Mouse (Mus musculus) gonadal fat pad, adult 2 months (tissue): ENCODE measurements around the gene Plcb3. TPM values are rescaled to one million over a fixed set of nuclear protein-coding genes. Genes with fewer than 3 reads are reported as not detected.
"Not testable (repeated sequence)": the region's sequence is repeated elsewhere in the genome, so short reads cannot be mapped to it uniquely, and the experiment has no call there.

Source experiments
- DNase-seq: peaks from one replicate; pipeline ENCODE4 v3.0.0-alpha.2; 2012; ENCODE audit warnings: low read depth
- polyA plus RNA-seq: library from polyadenylated mRNA; depleted of rRNA; stranded (reverse); fragments of >200 nt; gene quantifications from 2 replicates; pipeline ENCODE4 v1.2.3, GENCODE M21; 2012

Gene Plcb3
- polyA plus RNA-seq, 1 experiment = 74.5 TPM

- DNase-seq = not testable (repeated sequence)
Measured at GRCm38 (mm10) chr19:6991166-6991565, 14.9 kb upstream of the Plcb3 start.

- no peak for DNase-seq
Measured at GRCm38 (mm10) chr19:6990712-6991111, 14.4 kb upstream of the Plcb3 start.

DNA sequence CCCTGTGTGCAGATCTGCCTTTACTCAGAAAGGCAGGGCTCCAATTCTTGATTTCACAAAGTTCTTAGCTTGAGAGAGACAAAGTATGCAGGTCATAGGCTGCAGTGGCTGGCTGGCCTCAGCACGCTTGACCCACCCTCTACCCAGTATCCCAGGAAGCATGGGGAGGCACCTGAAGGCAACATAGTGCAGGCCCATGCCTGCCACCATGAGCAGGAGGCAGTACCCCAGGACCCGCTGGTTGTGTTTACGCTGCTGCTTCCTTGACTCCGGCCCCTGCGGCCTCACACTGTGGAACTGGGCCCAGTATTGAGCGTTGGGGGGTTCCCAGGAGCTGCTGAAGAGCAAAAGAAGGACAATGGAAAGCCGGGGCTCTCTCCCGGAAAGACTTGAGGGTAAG lies 13.0 kb upstream of the Plcb3 start:
- DNase-seq = no peak

DNA sequence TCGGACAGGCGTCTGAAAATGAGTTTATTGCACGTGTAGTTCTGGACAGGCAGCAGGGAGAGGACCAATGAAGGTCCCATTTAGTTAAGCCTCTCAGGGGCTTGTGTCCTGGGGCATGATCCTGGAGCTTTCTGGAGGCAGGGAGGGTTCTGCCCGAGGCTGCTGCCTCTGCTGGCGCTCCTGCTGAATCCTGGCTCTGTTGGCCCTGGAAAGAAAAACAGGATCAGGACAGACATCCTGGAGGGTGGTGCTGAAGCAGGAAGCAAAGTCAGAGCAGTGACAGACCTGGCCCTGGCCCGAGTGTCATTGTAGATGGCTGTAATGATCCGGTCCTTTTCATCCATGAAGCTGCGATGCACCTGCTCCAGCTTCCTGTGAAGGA lies 11.6 kb upstream of the Plcb3 start:
- DNase-seq = no peak

GRCm38 (mm10) chr19:6987061-6987903 lies 11.0 kb upstream of the Plcb3 start, which contains the start of gene Vegfb:
Vegfb (minus strand) TSS chr19:6987651.
- DNase-seq = no peak

GRCm38 (mm10) chr19:6985951-6986708 lies 9.9 kb upstream of the Plcb3 start:
- no peak for DNase-seq

GRCm38 (mm10) chr19:6985300-6985699 lies 9.0 kb upstream of the Plcb3 start:
- no peak for DNase-seq

DNA sequence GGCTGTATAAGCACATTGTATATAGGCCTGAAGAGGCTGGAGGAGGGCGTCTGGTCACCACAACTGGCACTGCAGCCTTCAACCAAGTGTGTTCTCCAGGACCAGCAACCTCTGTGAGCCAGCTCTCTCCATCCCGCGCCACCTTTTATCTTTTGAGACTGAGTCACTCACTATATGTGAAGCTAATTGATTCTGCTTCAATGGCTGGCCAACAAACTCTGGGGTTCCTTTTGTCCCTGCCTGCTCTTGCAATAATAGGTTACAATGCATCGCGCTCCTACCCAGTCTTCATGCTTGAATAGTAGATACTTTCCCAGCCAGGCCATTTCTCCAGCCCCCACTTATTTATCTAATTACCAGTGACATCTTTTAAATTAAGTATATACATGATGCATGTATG lies 7.4 kb upstream of the Plcb3 start:
- DNase-seq = no peak

- no peak for DNase-seq
Measured at GRCm38 (mm10) chr19:6981465-6981864, 5.2 kb upstream of the Plcb3 start.

- peak; percentile 80 for DNase-seq
Measured at GRCm38 (mm10) chr19:6980381-6981093, 4.3 kb upstream of the Plcb3 start, which contains the start of gene Fkbp2. Fkbp2 (minus strand) TSS chr19:6980501.

- DNase-seq = peak; percentile 92
Measured at GRCm38 (mm10) chr19:6979486-6980380, 3.5 kb upstream of the Plcb3 start.

DNA sequence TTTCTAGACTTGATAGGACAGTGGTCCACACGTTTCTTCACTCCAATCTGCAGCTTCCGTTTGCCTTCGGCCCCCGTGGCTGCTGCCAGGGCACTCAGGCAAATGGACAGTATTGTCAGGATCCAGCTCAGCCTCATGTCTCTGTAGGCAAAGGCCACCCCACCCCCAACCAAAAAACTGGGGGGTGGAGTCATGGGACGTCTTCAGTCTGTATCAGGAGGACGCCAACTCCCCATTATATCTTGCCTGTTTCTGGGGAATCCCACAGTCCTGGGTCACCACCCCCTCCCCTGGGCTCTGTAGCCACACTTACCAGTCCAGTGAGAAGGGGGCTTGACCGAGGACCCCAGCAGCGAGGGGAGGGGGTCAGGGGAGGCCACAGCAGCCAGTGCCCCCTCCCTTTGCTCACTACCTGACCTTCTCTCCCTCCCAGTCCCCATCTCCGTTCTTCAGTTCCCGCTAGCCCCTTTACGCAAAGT lies 2.8 kb upstream of the Plcb3 start:
- DNase-seq = no peak

DNA sequence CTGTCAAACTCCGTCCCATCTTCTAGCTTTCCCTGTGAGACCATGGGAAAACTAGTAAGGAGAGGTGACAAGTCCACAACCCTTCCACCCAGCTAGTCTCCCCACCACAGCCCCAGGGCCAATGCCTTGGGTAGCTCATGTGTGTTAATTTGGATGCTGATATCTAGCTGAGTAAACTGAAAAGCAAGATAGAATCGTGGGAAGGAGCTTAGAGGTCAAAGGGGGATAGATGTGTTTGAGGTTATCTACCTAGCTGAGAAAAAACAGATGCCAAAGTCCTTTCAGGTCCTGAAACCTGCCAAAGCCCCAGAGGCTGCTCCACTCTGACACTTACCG lies 2.3 kb upstream of the Plcb3 start:
- no peak for DNase-seq

DNA sequence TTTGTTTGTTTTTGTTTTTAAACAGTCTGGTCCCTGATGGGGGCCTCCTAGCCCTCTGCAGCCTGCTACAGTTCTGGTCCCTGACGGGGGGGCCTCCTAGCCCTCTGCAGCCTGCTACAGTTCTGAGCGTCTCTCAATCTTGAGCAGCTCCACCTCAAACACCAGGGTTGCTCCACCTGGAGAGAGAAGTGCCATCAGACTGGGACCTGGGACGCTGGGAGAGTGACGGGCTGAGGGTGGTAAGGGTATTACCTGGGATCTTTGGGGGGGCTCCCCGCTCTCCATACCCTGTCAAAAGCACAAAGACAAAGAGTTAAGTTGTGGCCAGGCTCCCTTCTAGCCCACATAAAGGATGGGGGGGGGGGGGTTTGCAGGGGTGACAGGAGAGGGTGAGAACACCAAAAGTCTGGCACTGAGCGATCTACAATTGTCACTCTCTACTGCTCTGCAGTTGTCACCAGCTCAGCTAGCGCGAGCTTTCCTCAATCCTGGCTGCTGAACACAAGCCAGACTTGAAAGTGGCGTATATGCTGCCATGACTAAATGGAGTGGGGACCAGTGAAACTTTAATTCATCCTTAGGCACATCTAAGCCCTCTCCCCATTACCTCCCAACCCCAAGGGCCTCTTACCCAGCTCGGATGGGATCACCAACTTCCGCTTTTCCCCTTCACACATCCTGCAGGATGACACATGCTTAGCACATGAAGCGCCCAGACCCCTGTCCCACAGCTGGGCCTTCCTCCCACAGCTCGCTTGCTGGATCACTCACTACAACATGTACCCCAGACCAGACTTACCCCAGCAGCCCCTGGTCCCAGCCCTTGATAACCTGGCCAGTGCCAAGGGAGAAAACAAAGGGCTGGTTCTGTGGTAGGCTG lies 1.7 kb upstream of the Plcb3 start:
- DNase-seq = no peak

DNA sequence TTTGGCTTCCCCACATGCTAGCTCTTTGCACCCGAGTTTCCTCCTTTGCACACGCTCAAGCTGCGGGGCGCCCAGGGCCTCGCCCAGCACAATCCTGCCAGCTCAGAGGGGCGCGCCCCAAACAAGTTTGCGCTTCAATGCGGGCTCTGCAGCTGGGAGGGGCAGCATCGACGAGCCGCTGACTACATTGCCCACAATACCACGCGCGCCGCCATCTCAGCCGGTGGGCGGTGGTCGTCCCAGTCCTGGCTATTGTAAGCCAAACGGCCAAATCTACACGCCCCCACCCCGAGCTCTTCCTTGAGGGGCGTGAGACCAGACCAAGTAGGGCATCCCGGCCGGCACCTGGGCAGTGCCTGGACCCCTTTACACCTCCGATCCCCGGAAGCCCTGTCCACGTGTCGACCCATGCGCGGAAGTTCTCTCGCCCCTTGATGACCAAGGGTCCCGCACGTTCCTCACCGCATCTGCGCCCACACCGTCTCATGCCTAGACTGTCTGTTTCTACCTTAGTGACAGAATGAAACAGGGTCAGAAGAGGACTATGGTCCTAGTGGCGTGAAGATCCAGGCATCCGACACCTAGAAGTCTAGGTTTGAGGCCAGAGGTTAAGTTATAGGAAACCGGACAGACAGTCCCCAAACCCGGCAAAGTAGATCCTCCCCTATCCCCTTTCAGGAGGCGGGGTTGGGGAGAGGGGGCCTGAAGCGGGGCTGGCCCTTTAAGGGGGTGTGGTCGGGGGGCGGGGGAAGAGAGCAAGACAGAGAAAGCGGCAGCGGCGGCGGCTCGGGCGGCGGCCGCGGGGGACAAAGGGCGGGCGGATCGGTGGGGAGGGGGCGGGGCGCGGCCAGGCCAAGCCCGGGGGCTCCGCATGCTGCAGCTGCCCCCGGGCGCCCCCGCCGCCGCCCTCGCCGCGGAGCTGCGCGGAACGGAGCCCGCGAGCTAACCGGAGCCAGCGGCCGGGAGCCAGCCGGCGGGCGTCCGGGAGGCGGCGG lies 1.8 kb downstream of the Plcb3 start, which contains the start of gene Ppp1r14b:
Gene Ppp1r14b, plus strand, starts transcription at position 758 of the 995 bp plus-strand sequence.
- no peak for DNase-seq

DNA sequence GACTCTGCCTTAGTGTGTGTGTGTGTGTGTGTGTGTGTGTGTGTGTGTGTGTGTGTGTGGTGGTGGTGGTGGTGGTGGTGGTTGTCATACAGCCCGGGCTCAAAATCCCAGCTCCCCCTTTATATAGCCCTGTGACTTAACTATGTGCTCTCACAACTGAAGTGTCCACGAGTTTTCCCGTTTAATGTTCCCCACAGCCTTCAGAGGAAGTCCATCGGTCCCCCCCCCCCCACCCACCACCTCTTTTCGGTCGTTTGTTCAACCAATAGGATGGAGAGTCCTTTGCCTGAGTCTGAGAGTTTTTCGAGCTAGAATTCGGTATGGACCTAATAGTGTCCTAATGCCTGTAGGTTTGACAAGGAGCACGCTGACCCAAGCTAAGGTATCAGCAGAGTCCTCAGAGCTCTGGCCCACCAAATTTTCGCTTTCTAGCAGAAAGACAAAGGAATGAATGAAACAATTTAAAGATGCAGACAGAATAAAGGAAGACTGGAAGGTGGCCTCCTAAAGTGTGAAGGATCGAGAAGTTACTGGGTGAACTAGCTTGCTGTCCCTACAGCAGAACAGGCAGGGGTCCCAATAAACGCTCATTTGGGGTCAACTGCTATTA lies 2.6 kb downstream of the Plcb3 start:
- no peak for DNase-seq

DNA sequence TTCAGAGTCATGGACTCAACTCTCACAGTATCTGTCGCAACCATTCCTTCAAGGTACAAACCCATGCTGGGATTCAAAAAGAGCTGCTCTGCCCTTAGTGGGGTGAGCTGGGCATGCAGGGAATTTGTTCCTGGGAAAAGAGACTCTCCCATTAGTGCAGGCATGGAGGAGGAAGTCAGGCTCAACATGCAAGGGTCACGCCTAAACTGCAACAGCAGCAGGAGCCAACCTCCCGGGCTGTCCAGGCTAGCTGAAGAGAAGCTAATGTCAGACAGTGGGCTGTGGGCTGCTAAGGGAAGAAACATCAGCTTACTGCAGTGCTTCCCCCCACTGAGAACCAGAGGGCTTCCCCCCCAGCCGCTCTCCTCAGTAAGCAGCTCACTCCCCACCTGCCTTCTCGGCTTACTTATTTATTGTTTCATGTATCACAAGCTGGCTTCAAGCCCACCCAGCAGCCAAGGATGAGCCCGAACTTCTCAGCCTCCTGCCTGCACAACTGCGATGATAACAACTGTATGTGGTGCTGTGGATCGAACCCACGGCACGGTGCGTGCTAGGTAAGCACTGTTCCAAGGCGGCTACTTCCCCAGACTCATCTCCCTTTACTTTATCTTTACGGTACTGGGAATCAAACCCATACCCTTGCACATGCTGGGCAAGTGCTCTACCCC lies 3.9 kb downstream of the Plcb3 start:
- no peak for DNase-seq

- no peak for DNase-seq
Measured at GRCm38 (mm10) chr19:6971644-6972043, 4.6 kb downstream of the Plcb3 start.
